ENCODE assay signal across 21 mouse cellular contexts in genomic region chr12:78936494-78936893, GRCm38 (mm10). TPM values are rescaled to one million over a fixed set of nuclear protein-coding genes. Genes with fewer than 3 reads are reported as not detected.
DNase-seq lines count a peak whose midpoint lies in the region; ATAC-seq lines count a peak whose summit lies in the region.
"Had no signal": no experiment of that assay in that cellular context is flagged by ENCODE, and none has a peak within 500 bp of the region (broad histone marks: within the 10 kb centered on the region; RNA-seq: fewer than 3 reads in every experiment).

No protein-coding gene starts in this region.

- no peak overlapping the region for H3K4me2 ChIP-seq in kidney, embryonic 16.5 days (replicated peaks; ENCODE audit: low read depth, low read length)
- H3K4me2 ChIP-seq: embryonic facial prominence, embryonic 13.5 days; forebrain, embryonic 12.5 days; heart, embryonic 15.5 days; hindbrain, embryonic 15.5 days had no signal

- no peaks in the 10 kb centered on the region for H3K9me3 ChIP-seq in kidney, embryonic 16.5 days (ENCODE audit: low read length)
- H3K9me3 ChIP-seq: embryonic facial prominence, embryonic 13.5 days; forebrain, embryonic 12.5 days; G1E; heart, embryonic 15.5 days; hindbrain, embryonic 15.5 days had no signal

- no peaks in the 10 kb centered on the region for H3K27me3 ChIP-seq in kidney, embryonic 16.5 days (ENCODE audit: insufficient read depth, low read length)
- H3K27me3 ChIP-seq: embryonic facial prominence, embryonic 13.5 days; forebrain, embryonic 12.5 days; heart, embryonic 15.5 days; hindbrain, embryonic 15.5 days had no signal

- no peak overlapping the region for H3K27ac ChIP-seq in kidney, embryonic 16.5 days (ENCODE audit: low read length)
- H3K27ac ChIP-seq: embryonic facial prominence, embryonic 13.5 days; forebrain, embryonic 12.5 days; heart, embryonic 15.5 days; hindbrain, embryonic 15.5 days had no signal

- H3K9ac ChIP-seq in kidney, embryonic 16.5 days (replicated peaks; ENCODE audit: low read length): no peak overlapping the region
- H3K9ac ChIP-seq: embryonic facial prominence, embryonic 13.5 days; forebrain, embryonic 12.5 days; heart, embryonic 15.5 days; hindbrain, embryonic 15.5 days had no signal

- ATAC-seq in kidney, embryonic 16.5 days (ENCODE audit: low FRiP score, low TSS enrichment): no peak
- ATAC-seq: CD4-positive, CD25-positive, alpha-beta regulatory T cell, adult 4 months; forebrain, embryonic 16.5 days had no signal

- no peak overlapping the region for H3K4me3 ChIP-seq in kidney, embryonic 16.5 days (ENCODE audit: low read length)
- H3K4me3 ChIP-seq: embryonic facial prominence, embryonic 13.5 days; forebrain, embryonic 12.5 days; heart, embryonic 15.5 days; hindbrain, embryonic 15.5 days had no signal

- peak; percentile 7 for DNase-seq in embryo, embryonic 10.5 days (ENCODE audit: low spot score)
- DNase-seq in embryo, embryonic 10 days (ENCODE audit: low spot score): no peak
- peak; percentile 20 for DNase-seq in kidney, adult 9 months
- DNase-seq in ovary, postnatal 36 days (ENCODE audit: low spot score): peak; percentile 24
- DNase-seq in ovary, postnatal 14 days (ENCODE audit: low spot score): no peak
- no peak for DNase-seq in frontal cortex, adult 2 months (ENCODE audit: extremely low spot score in 1 of 2, low spot score in 1 of 2)
- DNase-seq: adrenal gland, adult 8-10 months; adrenal gland, postnatal 36 days; B cell, adult 2 months; cerebellum, adult 2 months; cerebellum, postnatal 10 days; gastrocnemius, postnatal 14 days; heart, postnatal 36 days had no signal

- H3K4me1 ChIP-seq in kidney, embryonic 16.5 days (ENCODE audit: insufficient read depth, low read length): no peaks in the 10 kb centered on the region; the same call in 1 of the 2 replicates
- H3K4me1 ChIP-seq: embryonic facial prominence, embryonic 13.5 days; forebrain, embryonic 12.5 days; hindbrain, embryonic 15.5 days had no signal

- 30% methylated on average over 4 of the region's 4 CpGs for WGBS in kidney, embryonic 16.5 days

- no peaks in the 10 kb centered on the region for H3K36me3 ChIP-seq in kidney, embryonic 16.5 days (ENCODE audit: insufficient read depth, low read length)
- H3K36me3 ChIP-seq: embryonic facial prominence, embryonic 13.5 days; forebrain, embryonic 12.5 days; G1E; heart, embryonic 15.5 days; hindbrain, embryonic 15.5 days had no signal

RNA-seq across cellular contexts. Expression of gene Plek2, which starts 29.7 kb away (rescaled TPM):
- polyA plus RNA-seq in kidney, embryonic 16.5 days (2015; fragmentation: Nextera tagmentation; extraction: Ambion mirVana): 4.0 and 4.7 TPM in 2 replicates
- polyA plus RNA-seq in frontal cortex, adult 2 months (2012; rRNA removed): 0.14 and 0.17 TPM in 2 replicates
- polyA plus RNA-seq: G1E had no signal

Comparison
In these comparisons a context has a peak if more than half of its experiments do, and no peak if none do; other contexts are left out.
1. DNase-seq: peak in embryo, embryonic 10.5 days (single experiment), kidney, adult 9 months (single experiment) and ovary, postnatal 36 days (single experiment); none in embryo, embryonic 10 days (single experiment), ovary, postnatal 14 days (single experiment) and frontal cortex, adult 2 months (0 of 2).